Mouse (Mus musculus) megakaryocyte, embryonic 14.5 days (primary cell): ENCODE data around the gene Txnrd3.

ENCODE experiments used
- FLI1 ChIP-seq: IDR thresholded peaks from 2 replicates; pipeline ENCODE4 v1.6.1; 2012; ENCODE audit warnings: low read length, inconsistent platforms, mixed read lengths
- GATA1 ChIP-seq: IDR thresholded peaks from 3 replicates; pipeline ENCODE4 v1.6.1; 2012; ENCODE audit warnings: mixed read lengths, low read length, inconsistent platforms, borderline replicate concordance

GRCm38 (mm10) chr6:89606096-89606495, 37.7 kb upstream of the Txnrd3 start:
- no peak for TF ChIP-seq GATA1
- no peak for TF ChIP-seq FLI1
